Mouse (Mus musculus) spleen, adult 2 months (tissue): ENCODE data around the gene Aff4.

Experiments used
- CTCF ChIP-seq: fragments of 200-500 bp; IDR thresholded peaks from 2 replicates; pipeline ENCODE4 v1.5.1; 2011; ENCODE audit warnings: mild to moderate bottlenecking, inconsistent platforms; ENCODE audit not compliant: insufficient read depth, insufficient read length, insufficient replicate concordance; ENCODE audit errors: extremely low read depth
- POLR2A ChIP-seq: fragments of 200-500 bp; IDR thresholded peaks from 2 replicates; pipeline ENCODE4 v1.6.1; 2011; ENCODE audit warnings: low read depth, low read length, inconsistent platforms

- TF ChIP-seq CTCF (no peak), POLR2A (no peak)
These were observed 101.8 kb downstream of the Aff4 start for GRCm38 (mm10) chr11:53452396-53452795.
